Mouse (Mus musculus) ES-CJ7 (cell line): ENCODE results near the gene Scd2.
"Not testable (repeated sequence)": the region's sequence is repeated elsewhere in the genome, so short reads cannot be mapped to it uniquely, and the experiment has no call there.

ENCODE experiments used
- DNase-seq: peaks from one replicate; pipeline ENCODE4 v3.0.0; 2011; ENCODE audit warnings: low read depth, low spot score

Scd2 gene

DNA sequence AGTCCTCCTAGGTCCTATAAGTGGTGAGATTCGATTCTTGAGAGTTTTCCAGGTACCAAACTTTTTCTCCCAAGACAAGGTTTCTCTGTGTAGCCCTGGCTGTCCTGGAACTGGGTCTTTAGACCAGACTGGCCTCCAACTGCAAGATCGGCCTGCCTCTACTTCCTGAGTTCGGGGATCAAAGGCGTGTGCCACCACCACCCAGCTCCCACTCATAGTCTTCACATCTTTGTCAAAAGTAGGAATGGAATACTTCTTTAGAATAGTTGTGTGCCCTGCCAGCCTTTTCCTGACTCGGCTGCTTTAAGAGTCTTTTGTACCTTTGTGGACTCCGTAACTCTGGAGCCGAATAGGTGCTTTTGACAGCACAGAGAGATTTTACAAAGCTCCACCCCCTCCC is 2.7 kb downstream of the Scd2 start:
- DNase-seq: no peak

DNA sequence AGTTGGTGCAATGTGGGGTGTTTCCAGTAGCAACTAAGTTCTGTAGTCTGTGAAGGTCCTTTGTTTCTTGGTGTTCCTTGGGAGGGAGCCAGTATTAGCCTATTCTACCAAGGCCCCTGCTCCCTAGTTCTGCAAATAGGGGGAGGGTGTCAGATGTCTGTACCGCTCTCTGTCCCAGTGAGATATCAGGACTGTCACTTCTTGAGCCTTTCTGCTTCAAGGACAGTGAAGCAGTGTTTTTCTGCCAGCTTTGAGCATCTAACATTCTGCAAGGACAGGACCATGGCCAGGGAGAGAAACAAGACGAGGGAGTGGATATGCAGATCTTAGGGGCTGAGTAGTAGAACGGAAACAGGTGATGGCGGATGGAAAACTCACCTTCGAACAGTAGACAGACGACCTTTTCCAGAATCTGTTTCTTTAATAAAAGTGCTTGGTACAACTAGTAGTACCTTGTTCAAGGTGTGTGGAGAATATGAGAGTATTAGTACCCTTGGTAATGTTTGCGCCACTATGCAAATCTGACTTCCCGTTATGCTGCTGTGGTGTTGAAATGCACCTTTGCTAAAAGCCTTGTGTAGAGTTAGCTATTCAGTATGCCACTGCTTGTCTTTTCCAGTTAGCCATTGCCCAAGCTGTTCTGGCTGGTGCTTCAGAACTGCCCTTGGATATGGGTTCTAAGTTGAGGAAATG is 3.7 kb downstream of the Scd2 start:
- no peak for DNase-seq

DNA sequence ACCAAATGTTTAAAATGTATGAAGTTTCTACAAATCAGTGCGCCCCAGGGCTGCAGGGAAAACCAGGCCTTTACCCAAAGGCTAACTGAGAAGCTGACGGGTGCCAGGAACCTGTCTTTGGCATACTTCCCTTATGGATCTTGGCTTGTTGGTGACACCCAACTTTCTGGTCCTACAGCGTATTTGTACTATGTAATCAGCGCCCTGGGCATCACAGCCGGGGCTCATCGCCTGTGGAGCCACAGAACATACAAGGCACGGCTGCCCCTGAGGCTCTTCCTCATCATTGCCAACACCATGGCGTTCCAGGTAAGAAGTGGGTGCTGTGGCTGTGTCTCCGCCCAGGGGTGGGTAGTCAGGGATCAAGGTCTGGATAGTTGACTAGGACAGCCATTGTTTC is 4.4 kb downstream of the Scd2 start:
- no peak for DNase-seq

DNA sequence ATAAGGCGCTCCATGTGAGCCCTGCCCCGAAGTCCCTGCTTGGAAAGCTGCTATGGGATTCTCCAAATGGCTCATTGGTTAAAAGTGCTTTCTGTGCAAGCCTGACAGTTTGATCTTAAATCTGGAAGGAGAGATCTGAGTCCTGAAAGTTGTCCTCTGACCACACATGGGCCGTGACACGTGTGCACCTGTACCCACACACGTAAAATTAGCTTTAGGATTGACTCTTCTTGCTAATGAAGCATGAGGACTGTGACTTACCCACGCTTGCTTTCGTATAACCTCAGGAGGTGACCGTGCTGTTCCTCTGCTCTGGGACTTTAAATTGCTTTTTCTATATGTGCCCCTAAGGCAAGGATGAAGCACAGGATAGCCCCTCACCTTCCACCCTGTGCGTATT is 5.6 kb downstream of the Scd2 start:
- DNase-seq: no peak

DNA sequence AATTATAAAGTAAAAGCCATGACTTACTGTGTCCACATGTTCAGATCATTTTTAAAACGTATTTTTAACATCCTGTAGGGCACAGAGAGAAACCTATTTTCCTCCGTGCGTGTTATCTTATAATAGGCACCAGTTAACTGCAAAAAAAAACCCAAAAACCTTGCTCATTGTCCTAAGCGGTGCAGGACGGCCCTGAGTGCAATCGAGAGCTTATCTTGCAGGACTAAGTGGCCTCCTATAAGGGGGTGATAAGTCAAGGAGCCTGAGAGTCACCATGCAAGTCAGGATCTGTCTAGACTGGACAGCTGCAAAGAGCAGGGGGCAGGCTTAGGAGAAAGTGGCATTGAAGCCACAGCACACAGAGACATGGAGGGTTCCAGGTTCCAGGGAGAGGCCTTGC is 6.4 kb downstream of the Scd2 start:
- no peak for DNase-seq

DNA sequence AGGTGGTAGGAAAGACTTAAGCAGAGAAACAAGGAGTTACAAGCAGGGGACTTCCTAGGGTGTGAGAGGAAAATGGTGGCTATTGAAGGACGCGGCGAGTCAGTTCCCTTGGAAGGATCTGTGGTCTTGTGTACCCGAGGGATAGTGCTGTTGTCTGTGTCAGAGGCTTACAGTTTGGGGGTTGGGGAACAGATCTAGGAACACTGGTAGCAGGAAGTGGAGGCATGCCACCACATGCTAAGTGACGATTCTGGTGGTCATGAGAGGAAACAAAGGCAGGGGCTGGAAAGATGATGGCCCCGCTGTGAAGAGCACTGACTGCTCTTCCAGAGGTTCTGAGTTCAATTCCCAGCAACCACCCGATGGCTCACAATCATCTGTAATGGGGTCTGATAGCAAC is 7.0 kb downstream of the Scd2 start:
- DNase-seq: no peak

DNA sequence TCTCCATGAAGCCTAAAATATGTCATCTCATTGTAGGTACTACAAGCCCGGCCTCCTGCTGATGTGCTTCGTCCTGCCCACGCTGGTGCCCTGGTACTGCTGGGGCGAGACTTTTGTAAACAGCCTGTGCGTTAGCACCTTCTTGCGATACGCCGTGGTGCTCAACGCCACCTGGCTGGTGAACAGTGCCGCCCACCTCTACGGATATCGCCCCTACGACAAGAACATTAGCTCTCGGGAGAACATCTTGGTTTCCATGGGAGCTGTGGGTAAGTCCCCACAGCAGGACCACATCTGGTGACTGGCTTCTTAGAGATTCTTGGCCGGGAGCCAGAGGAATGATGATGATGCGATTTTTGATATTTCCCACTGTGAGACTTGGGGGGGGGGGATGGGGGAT is 7.7 kb downstream of the Scd2 start:
- DNase-seq: no peak

DNA sequence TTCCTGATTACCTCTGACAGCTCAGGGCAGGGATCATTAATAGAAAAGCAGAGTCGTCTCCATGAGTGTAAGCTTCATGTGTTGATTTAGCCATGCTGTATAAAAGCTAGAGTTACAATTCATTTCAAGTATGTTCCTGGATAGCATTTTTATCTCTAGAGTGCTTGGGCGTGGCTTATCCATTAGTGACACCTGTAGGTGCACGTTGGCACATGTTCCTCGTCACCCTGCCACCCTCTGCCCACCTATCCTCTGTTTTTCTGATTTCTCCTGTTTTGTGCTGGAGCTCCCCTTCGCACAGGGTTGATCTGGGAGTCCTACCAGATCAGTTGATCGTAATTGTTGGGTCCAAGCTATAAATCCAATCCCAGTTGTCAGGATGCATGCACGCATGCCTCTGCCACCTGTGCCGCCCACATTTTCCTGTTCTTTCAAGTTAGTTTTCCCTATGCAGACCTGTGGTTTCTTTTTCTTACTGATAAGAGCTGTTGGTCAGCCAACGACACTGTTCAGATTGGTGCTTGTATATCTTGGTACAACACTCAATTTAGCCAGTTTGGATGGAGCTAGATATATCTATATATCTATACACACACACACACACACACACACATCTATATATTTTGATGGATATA is 8.3 kb downstream of the Scd2 start:
- DNase-seq: no peak

DNA sequence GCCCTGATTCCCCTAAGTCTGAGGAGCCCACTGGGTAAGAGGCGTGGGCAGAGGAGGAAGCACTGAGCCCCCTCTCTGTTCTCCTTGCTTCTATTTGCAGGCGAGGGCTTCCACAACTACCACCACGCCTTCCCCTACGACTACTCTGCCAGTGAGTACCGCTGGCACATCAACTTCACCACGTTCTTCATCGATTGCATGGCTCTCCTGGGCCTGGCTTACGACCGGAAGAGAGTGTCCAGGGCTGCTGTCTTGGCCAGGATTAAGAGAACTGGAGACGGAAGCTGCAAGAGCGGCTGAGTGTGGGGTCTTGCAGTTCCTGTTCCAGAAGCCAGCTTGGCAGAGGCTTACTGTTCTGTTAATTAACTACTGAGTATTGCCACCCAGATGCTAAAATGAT is 9.4 kb downstream of the Scd2 start:
- DNase-seq: no peak

DNA sequence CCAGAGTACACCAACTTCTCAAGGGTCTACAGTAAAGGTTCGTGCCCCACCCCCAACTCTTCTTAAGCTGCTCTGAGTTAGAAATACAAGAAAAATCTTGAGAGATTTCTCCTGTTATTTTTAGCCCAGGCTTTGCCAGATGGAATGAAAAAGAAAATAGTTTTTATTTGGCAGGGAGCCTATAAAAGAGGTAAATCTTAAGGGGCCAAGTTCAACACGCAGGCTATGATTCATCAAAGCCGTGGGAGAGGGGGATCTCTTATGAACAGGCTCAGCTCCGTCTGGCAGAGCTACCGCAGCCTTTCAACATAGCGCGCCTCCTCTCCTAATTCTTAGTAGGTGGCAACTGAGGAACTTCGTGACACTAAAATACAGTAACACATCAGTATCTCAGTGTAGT is 10.0 kb downstream of the Scd2 start:
- no peak for DNase-seq

DNA sequence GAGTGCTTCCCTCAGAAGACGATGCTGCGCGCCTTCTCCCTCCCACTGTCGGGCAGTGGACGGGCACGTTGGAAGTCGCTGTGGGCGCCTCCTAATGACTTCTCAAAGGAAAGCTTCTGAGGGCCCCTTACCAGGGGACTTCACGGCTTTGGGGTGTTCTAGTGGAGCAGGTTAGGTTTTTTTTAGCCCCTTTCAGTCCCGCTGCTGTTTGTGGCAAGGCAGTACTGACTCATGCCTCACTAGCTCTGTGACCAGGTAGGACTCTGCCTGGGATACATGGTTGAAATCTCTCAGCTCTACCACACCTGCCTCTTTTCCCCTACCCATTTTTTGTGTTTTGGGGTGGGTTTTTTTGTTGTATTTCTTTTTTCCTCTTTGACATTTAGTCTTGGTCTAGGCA is 10.9 kb downstream of the Scd2 start:
- DNase-seq: no peak

DNA sequence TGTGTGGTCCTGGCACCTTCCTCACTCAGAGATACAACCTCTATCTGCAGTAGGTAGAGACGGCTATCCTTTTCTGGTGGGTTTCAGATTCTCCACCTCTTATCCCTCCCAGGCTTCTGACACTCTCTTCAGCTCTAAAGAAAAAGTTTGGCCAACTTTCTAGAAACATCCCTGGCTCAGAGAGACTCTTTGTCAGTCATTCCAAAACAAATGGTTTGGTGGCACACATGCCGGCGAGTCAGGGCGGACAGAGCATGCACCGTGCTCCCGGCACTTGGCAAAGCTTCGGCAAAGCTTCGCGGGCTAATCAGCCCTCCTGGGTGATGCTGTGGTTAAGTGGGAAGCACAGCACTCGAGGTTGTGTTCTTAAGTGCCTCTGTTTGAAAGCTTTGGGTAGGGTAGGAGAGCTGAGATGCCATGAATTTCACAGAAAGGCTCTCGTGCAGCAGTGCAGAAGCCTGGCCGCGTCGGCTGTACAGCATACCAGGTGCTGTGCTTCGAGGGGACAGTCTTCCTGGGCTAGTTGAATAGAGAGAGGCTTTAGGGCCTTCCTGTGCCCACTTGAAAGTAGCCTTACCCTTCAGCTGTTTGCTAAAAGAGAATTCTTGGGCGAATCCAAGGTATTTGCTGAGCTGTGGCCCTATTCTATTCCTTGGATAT is 11.5 kb downstream of the Scd2 start:
- DNase-seq: no peak

DNA sequence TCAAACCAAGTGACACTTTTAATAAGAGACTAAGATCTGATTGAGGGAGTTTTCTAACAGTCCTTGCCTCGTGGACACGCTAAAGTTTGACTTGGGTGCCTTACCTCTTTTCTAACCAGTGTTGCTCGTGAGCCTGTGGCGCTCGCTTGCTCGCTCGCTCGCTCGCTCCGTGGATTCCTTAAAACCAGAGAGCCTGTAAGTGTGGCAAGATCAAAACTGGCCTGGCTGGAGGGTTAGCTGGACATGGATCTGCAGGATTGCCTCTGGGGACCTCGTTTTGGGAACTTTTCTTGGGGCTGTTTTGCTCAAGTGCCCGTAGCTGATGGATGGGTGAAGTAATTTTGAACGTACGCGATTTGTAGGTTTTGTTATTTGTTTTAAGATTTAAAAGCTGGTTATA is 12.2 kb downstream of the Scd2 start:
- no peak for DNase-seq

DNA sequence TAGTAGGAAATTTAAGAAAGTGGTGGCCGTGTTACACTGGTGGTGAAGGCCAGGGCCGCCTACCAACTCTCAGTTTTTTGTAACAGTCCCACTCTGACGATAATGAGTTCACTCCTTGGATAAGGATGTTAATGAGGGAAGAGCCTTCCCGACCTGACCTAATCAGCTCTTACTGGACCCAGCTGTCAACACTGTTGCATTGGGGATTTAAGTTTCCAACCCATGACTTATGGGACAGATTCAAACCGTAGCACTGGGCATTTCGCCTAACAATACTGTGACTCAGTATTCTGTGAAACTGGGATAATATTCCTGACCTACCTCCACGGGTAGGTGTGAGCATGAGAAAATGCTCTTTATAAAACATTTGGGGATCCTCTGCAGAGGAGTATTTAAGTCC is 12.7 kb downstream of the Scd2 start:
- DNase-seq: no peak

DNA sequence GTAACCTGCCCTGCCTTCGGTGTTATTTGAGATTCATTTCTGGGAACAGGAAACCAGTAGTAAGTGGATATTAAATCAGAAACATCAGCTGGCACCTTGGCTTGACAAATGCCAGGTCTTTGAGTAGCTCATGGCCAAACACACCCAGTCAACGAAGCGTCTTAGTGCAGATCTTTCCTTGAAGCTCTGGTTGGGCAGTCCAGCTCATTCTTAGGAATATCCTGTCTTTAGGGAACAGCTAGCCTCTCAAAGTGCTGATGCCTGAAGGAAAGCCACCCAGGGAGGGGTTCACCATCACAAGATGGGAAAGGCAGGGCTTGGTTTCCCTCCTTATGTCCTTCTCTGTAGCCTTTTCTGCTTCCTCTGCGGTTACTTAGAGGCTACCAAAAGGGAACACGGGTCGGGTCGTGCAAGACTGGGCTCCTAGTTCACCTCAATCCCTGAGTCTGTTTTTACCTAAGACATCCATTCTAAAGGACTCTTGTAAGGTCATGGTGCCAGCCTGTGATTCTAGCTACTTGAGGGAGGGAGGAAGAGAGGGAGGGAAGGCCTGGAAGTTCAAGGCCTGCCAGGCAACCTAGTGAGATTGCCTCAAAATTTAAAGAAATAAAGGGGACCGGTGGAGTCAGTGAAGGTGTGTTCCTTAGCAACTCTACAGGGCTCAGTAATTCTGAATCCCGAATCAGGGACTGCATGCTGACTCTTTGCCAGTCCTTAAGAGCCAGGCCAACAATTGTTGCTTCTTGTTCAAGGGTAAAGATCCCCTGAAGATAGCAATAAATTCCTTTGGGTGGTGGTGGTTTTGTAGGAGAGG is 13.8 kb downstream of the Scd2 start:
- DNase-seq: no peak

DNA sequence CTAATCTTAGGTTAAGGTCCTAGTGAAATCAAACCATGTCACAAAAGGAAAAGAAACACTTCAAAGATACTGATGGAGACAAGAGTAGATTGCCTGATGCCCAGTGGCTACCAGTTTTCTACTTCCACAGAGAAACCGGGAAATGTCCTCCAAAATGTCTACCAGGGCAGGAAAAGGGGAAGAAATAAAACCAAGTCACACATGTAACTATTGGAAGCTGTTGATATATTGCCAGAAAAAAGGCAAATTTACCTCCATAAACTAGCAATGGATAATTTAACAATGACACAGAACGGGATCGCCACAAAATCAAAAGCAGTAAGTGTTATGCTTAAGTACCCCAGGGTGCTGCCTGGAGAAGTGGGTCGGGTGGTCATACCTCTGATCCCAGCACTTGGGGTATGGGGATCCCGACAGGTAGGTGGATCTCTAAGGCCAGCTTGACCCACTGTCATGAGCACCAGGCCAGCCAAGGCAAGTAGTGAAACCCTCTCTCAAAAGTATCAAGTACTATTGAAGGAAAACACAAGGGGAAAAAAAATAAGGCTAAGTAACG is 14.5 kb downstream of the Scd2 start:
- no peak for DNase-seq

DNA sequence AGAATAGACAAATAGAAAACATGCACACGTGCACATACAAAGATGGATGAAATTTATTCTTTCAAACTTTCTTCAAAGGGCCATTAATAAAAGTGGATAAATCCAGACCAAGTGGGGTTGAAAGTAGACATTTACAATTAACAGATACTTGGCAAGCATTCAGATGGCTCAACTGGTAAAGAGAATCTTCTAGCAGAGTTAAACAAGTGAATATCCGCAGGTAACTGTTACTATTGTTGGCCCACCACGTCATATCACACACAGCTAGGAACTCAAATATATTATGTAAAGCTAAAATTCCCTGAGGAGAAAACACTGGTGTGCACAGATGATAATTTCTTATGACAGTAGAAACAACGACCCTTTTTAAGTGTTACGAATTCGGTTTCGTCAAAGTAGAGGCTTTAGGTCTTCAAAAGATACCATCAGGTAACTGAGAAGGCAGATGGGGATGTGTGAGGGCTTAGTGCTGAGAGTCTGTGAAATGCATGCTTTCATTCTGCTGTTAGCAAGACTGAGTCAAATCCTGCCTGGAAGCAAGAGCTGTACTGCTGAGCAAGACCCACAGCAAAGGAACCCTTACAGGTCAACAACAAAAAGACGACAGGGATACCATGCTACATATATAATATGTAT is 15.3 kb downstream of the Scd2 start:
- no peak for DNase-seq

DNA sequence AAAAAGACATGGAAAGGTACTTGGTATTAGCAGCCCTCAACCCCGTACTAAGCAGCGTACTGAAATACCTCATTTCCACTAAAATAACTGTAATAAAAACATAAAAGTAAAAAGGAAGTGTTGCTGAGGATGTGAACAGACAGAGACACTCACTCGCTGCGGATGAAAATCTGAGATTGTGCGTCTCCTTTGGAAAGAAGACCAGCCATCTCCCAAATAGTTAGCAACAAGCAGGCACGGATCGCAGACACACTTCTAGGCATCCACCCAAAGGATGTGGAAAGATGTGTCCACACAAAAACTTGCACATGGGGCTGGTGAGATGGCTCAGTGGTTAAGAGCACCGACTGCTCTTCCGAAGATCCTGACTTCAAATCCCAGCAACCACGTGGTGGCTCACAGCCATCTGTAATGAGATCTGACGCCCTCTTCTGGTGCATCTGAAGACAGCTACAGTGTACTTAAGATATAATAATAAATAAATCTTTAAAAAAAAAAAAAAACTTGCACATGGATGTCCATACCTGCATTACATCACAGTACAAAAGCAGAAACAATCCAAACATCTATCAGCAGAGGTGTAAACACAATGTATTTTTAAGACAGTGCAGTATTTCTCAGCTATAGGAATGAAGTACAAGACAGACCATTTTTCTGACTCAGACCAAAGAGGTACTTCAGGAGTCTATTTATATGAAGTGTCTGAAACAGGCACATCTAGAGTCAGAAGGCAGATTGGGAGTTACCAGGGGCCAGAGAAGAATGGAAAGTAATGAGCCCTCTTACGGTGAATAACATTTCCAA is 16.1 kb downstream of the Scd2 start:
- DNase-seq: no peak

DNA sequence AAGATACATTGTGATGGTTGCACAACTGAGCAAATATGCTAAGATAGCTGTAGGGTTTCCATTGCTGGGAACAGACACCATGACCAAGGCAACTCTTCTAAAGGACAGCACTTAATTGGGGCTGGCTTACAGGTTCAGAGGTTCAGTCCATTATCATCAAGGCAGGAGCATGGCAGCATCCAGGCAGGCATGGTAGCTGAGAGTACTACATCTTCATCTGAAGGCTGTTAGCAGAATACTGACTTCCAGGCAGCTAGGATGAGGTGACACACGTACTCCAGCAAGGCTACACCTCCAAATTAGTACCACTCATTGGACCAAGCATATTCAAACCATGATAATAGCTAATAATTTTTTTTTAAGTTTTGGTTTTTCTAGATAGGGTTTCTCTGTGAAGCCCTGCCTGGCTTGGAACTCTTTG is 16.7 kb downstream of the Scd2 start:
- not testable (repeated sequence) for DNase-seq

DNA sequence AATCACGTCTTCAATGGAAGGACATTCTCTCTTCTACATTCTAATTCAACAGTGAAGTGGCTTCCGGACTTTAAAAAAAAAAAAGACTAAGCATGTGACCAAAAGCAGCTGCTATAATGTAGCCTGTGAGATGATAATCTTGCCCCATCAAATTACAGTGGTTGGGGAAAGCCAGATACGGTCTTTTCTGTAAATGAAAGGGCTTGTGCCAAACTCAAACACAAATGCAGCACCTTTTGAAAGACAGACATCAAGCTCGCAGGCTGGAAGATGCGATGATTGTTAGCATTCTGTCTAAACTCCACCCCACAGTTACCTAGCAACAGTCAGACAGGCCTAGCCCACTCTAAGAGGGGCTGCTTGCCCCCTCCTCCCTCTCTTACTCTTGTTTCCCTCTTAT is 17.3 kb downstream of the Scd2 start:
- no peak for DNase-seq
